Mouse (Mus musculus): ENCODE results near the gene Zfp169. TPM values are rescaled to one million over a fixed set of nuclear protein-coding genes. Genes with fewer than 3 reads are reported as not detected.
"Not testable (repeated sequence)": the region's sequence is repeated elsewhere in the genome, so short reads cannot be mapped to it uniquely, and the experiment has no call there.

Zfp169 gene
- polyA plus RNA-seq, 1 experiment from 2014 or later = 5.8 TPM

DNA sequence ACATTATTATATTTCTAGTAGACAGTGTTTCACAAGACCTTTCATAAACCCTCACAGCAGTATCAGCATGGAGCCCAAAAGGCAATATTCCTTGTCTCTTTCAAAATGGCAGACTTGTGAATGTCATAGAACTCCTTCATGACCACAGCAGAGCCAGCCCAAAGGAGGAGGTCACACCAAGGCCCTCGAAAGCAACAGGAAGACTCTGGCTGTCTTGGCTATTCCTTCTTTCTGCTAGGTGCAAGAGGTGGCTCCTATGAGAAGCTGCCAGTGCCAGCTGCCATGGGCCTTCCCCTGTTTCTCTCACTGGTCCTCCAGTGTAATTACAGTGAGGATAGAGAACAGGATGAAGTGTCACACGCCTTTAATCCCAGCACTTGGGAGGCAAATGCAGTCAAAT lies 15.8 kb upstream of the Zfp169 start:
- no peak for ATAC-seq
- Histone ChIP-seq H3K4me2 (ENCODE audit: low read length) (no peak overlapping the region), H3K9ac (ENCODE audit: low read depth, low read length) (no peak overlapping the region), H3K4me1 (ENCODE audit: control insufficient read depth, insufficient read depth, low read length) (0 out of 2 replicates have a peak, but pooled peaks cover 2% of the 10 kb centered on the region), H3K4me3 (ENCODE audit: low read depth, low read length) (no peak overlapping the region), H3K36me3 (ENCODE audit: control insufficient read depth, insufficient read depth, low read length) (no peaks in the 10 kb centered on the region), H3K9me3 (replicated peaks; ENCODE audit: control insufficient read depth, low read length, poor library complexity, severe bottlenecking) (no peaks in the 10 kb centered on the region), H3K27ac (ENCODE audit: low read length) (no peak overlapping the region), H3K27me3 (ENCODE audit: control insufficient read depth, insufficient read depth, low read depth, low read length) (no peaks in the 10 kb centered on the region)
- WGBS = 52% methylated on average over 2 of the region's 2 CpGs

DNA sequence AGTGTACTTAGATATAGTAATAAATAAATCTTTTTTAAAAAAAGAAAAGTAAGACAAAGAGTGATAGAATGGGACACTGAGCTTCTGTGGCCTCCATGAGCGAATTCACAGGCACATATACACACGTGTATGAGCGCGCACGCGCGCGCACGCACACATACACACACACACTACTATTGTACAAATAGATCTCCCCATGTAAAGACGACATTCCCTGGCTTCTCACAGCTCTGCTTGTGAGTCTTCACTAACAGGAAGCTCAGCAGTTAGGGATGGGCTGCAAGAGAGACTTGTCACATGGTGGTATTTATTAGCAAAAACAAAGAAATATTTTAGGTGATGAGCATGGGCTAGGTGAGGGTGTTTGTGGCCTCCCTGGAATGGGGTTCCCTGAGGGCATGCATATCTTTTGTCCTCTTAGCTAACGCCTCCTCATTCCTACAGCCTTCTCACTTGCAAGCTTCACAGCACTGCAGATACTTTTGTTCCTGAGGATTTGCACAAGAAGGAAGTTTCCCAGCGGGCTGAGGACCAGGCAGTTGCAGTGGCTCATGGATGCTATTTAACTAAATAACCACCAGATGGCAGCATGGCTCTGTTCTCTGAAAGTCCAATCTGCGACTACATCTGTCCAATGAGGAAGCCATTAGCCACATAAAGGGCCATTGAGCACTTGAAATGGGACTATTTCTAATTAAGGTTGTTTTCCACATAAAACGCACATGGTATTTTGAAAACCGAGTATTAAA lies 15.0 kb upstream of the Zfp169 start:
- Histone ChIP-seq H3K27ac (ENCODE audit: low read length) (no peak overlapping the region), H3K27me3 (ENCODE audit: control insufficient read depth, insufficient read depth, low read depth, low read length) (no peaks in the 10 kb centered on the region), H3K4me2 (ENCODE audit: low read length) (no peak overlapping the region), H3K36me3 (ENCODE audit: control insufficient read depth, insufficient read depth, low read length) (no peaks in the 10 kb centered on the region), H3K9ac (ENCODE audit: low read depth, low read length) (no peak overlapping the region), H3K4me3 (ENCODE audit: low read depth, low read length) (no peak overlapping the region), H3K9me3 (replicated peaks; ENCODE audit: control insufficient read depth, low read length, poor library complexity, severe bottlenecking) (no peaks in the 10 kb centered on the region), H3K4me1 (ENCODE audit: control insufficient read depth, insufficient read depth, low read length) (0 out of 2 replicates have a peak, but pooled peaks cover 2% of the 10 kb centered on the region)
- 56% methylated on average over 15 of the region's 15 CpGs for whole genome bisulfite sequencing
- ATAC-seq = peak; percentile 81

DNA sequence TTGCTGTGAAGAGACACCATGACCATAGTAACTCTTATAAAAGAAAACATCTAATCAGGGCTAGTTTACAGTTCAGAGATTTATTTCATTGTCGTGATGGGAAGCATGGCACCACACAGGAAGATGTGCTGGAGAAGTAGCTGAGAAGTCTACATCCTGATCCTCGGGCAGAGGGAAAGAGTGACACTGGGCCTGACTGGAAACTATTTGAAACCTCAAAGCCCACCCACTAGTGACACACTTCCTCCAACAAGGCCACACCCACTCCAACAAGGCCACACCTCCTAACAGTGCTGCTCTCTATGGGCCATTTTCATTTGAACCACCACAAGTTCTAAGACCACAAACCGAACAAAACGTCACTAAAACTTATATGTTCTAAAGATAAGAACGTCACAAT lies 12.5 kb upstream of the Zfp169 start:
- 81% methylated on average over 5 of the region's 5 CpGs for WGBS
- no peak for ATAC-seq

DNA sequence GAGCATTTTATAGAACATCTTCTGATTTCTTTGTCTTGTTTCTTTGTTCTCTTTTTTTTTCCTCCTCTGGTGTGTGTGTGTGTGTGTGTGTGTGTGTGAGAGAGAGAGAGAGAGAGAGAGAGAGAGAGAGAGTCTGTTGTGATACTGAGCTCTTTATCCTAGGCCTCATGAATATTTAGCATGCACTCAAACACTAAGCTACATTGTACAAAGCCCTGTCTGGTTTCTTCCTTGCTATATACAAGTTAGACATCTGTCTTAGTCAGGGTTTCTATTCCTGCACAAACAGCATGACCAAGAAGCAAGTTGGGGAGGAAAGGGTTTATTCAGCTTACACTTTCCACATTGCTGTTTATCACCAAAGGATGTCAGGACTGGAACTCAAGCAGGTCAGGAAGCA lies 5.9 kb upstream of the Zfp169 start:
- not testable (repeated sequence) for H3K27ac ChIP-seq (ENCODE audit: low read length); H3K36me3 ChIP-seq (ENCODE audit: control insufficient read depth, insufficient read depth, low read length); H3K4me2 ChIP-seq (ENCODE audit: low read length); H3K9ac ChIP-seq (ENCODE audit: low read depth, low read length); H3K27me3 ChIP-seq (ENCODE audit: control insufficient read depth, insufficient read depth, low read depth, low read length); H3K4me1 ChIP-seq (ENCODE audit: control insufficient read depth, insufficient read depth, low read length); H3K4me3 ChIP-seq (ENCODE audit: low read depth, low read length); H3K9me3 ChIP-seq (replicated peaks; ENCODE audit: control insufficient read depth, low read length, poor library complexity, severe bottlenecking); ATAC-seq

More for the DNA sequence above, 12.5 kb upstream of the Zfp169 start:
- Histone ChIP-seq H3K9me3 (replicated peaks; ENCODE audit: control insufficient read depth, low read length, poor library complexity, severe bottlenecking) (no peaks in the 10 kb centered on the region), H3K27ac (ENCODE audit: low read length) (no peak overlapping the region), H3K4me1 (ENCODE audit: control insufficient read depth, insufficient read depth, low read length) (0 out of 2 replicates have a peak, but pooled peaks cover 2% of the 10 kb centered on the region), H3K4me2 (ENCODE audit: low read length) (no peak overlapping the region), H3K9ac (ENCODE audit: low read depth, low read length) (no peak overlapping the region), H3K4me3 (ENCODE audit: low read depth, low read length) (no peak overlapping the region), H3K27me3 (ENCODE audit: control insufficient read depth, insufficient read depth, low read depth, low read length) (no peaks in the 10 kb centered on the region), H3K36me3 (ENCODE audit: control insufficient read depth, insufficient read depth, low read length) (no peaks in the 10 kb centered on the region)

DNA sequence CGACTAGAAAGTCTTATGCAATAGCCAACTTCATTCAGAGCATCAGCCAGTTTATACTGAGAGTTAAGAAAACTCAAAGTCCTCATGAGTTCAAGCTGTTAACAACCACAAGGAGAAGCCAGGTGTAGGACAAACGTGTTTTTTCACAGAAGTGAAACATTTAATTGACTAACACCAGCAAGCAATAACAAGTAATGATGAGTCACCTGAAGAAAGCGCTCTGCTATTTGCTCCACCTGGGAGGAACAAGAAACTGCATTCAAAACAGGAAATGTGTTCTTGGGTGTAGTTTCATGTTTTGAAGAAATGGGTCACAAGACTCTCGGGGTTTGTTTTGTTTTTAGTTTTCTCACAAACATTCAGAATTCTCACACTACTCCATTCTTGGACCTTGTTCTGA lies 2.6 kb upstream of the Zfp169 start:
- no peak overlapping the region for H3K27ac ChIP-seq (ENCODE audit: low read length)
- H3K27me3 ChIP-seq (ENCODE audit: control insufficient read depth, insufficient read depth, low read depth, low read length) = no peaks in the 10 kb centered on the region
- WGBS = 86% methylated on average over 4 of the region's 4 CpGs
- no peak overlapping the region for H3K4me3 ChIP-seq (ENCODE audit: low read depth, low read length)
- peaks cover 10% of the 10 kb centered on the region for H3K4me1 ChIP-seq (ENCODE audit: control insufficient read depth, insufficient read depth, low read length)
- H3K9ac ChIP-seq (ENCODE audit: low read depth, low read length) = no peak overlapping the region
- ATAC-seq = no peak
- no peaks in the 10 kb centered on the region for H3K36me3 ChIP-seq (ENCODE audit: control insufficient read depth, insufficient read depth, low read length)
- 0 out of 2 replicates have a peak, but pooled peaks cover 3% of the 10 kb centered on the region for H3K9me3 ChIP-seq (replicated peaks; ENCODE audit: control insufficient read depth, low read length, poor library complexity, severe bottlenecking)
- no peak overlapping the region for H3K4me2 ChIP-seq (ENCODE audit: low read length)

DNA sequence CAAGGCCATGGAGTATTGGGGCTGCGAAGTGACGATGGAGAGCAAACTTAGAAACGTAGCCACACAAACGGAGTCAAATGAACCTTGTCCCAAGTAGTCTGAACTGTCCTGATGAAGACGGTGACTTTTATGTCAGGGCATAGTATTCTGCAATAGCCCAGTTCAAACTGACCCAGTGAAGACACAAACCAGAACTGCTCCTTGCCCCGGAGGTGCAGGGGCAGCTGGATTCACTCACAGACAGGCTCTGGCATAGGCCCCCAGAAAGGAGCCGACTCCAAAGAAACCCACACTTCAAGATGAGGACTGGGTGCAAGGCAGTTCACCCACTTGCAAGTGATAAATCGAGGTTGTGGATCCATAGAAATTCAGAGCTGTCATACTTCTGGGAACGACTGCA lies 4.6 kb downstream of the Zfp169 start:
- Histone ChIP-seq H3K9ac (ENCODE audit: low read depth, low read length) (no peak overlapping the region), H3K4me3 (ENCODE audit: low read depth, low read length) (no peak overlapping the region), H3K9me3 (replicated peaks; ENCODE audit: control insufficient read depth, low read length, poor library complexity, severe bottlenecking) (no peaks in the 10 kb centered on the region), H3K27me3 (ENCODE audit: control insufficient read depth, insufficient read depth, low read depth, low read length) (no peaks in the 10 kb centered on the region), H3K36me3 (ENCODE audit: control insufficient read depth, insufficient read depth, low read length) (peaks cover 16% of the 10 kb centered on the region), H3K27ac (ENCODE audit: low read length) (no peak overlapping the region), H3K4me1 (ENCODE audit: control insufficient read depth, insufficient read depth, low read length) (peaks cover 10% of the 10 kb centered on the region), H3K4me2 (ENCODE audit: low read length) (no peak overlapping the region)
- no peak for ATAC-seq
- WGBS = 96% methylated on average over 9 of the region's 9 CpGs

DNA sequence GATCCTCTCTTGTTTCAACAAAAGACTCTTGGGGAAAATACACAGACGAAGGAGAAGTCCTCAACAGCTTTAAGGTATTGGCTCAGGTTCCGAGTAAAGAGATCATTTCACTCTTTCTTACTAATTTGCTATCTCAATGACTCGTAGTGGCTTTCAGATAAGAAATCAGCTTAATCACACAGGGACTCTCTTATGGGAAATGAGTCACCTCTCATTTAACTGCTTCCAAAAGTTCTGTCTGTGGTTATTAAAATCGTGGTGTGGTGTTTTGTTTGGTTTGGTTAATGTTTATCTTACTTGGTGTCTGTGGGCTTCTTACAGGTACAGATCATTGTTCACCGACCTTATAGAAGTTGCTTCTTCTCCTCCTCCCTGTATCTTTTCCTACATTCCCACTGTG lies 10.8 kb downstream of the Zfp169 start:
- H3K4me2 ChIP-seq (ENCODE audit: low read length) = no peak overlapping the region
- no peak overlapping the region for H3K4me3 ChIP-seq (ENCODE audit: low read depth, low read length)
- H3K4me1 ChIP-seq (ENCODE audit: control insufficient read depth, insufficient read depth, low read length) = peaks cover 10% of the 10 kb centered on the region
- peaks cover 5% of the 10 kb centered on the region; the same call in 1 of the 2 replicates for H3K9me3 ChIP-seq (replicated peaks; ENCODE audit: control insufficient read depth, low read length, poor library complexity, severe bottlenecking)
- H3K36me3 ChIP-seq (ENCODE audit: control insufficient read depth, insufficient read depth, low read length) = peaks cover 24% of the 10 kb centered on the region
- H3K27ac ChIP-seq (ENCODE audit: low read length) = no peak overlapping the region
- ATAC-seq = no peak
- 73% methylated on average over 5 of the region's 5 CpGs for WGBS
- no peak overlapping the region for H3K9ac ChIP-seq (ENCODE audit: low read depth, low read length)
- H3K27me3 ChIP-seq (ENCODE audit: control insufficient read depth, insufficient read depth, low read depth, low read length) = no peaks in the 10 kb centered on the region

DNA sequence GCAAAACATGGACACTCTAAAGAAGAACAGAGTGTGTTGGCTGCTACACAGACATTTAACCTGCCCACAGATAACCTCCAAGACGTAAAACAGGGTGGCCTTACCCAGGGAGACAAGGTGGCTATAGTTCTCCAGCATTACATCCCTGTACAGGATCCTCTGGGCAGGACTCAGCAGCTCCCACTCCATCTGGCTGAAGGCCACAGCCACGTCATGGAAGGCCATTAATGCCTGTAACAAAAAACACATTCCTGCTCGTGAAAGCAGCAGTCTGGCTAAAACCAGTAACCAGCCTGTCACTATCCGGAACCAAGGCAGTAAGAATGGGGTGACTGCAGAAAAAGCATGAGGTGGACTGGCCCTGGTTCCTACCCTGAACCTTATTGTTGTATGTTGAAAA lies 14.6 kb downstream of the Zfp169 start:
- Histone ChIP-seq H3K4me3 (ENCODE audit: low read depth, low read length) (no peak overlapping the region), H3K4me2 (ENCODE audit: low read length) (no peak overlapping the region), H3K27ac (ENCODE audit: low read length) (peak overlapping the region; percentile 77), H3K4me1 (ENCODE audit: control insufficient read depth, insufficient read depth, low read length) (peaks cover 13% of the 10 kb centered on the region), H3K9me3 (replicated peaks; ENCODE audit: control insufficient read depth, low read length, poor library complexity, severe bottlenecking) (peaks cover 8% of the 10 kb centered on the region; the same call in 1 of the 2 replicates), H3K27me3 (ENCODE audit: control insufficient read depth, insufficient read depth, low read depth, low read length) (no peaks in the 10 kb centered on the region), H3K9ac (ENCODE audit: low read depth, low read length) (no peak overlapping the region), H3K36me3 (ENCODE audit: control insufficient read depth, insufficient read depth, low read length) (peaks cover 15% of the 10 kb centered on the region)
- WGBS = 73% methylated on average over 4 of the region's 4 CpGs
- ATAC-seq = no peak

DNA sequence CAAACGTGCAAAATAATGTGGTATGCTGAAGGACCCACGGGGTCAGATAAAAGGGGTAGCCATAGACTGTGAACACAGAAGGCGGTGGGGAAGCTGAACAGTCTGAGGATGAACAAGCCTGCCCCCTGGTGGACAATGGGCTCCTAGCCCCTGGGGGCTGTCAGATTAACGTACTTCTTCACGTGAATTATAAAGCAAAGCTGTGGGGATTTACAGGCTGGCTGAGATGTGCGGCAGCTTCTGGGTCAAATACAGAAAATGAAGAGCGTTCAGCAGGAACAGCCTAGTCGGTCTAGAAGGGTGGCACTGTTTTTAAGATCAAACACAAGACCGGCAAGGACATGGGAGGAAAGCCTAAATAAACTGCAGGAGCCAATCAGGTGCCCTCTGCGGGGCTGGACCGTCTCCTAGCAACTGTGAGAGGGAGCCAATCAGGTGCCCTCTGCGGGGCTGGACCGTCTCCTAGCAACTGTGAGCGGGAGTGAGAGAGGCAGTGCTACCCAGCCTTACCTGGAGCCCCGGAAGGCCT lies 15.5 kb downstream of the Zfp169 start:
- WGBS = 5% methylated on average over 15 of the region's 15 CpGs
- Histone ChIP-seq H3K27ac (ENCODE audit: low read length) (peak overlapping the region; percentile 77), H3K9ac (ENCODE audit: low read depth, low read length) (peak overlapping the region; percentile 44; the same call in 1 of the 2 replicates)

More for the DNA sequence above, 15.5 kb downstream of the Zfp169 start:
- Histone ChIP-seq H3K36me3 (ENCODE audit: control insufficient read depth, insufficient read depth, low read length) (peaks cover 11% of the 10 kb centered on the region), H3K4me1 (ENCODE audit: control insufficient read depth, insufficient read depth, low read length) (peaks cover 13% of the 10 kb centered on the region), H3K27me3 (ENCODE audit: control insufficient read depth, insufficient read depth, low read depth, low read length) (no peaks in the 10 kb centered on the region), H3K4me2 (ENCODE audit: low read length) (peak overlapping the region; percentile 57), H3K9me3 (replicated peaks; ENCODE audit: control insufficient read depth, low read length, poor library complexity, severe bottlenecking) (peaks cover 3% of the 10 kb centered on the region; the same call in 1 of the 2 replicates), H3K4me3 (ENCODE audit: low read depth, low read length) (peak overlapping the region; percentile 36)
- ATAC-seq = peak; percentile 100

Measured in midbrain, embryonic 16.5 days (tissue).